In genomic region chr15:96698658-96699448, GRCm38 (mm10) we compare ENCODE assay signal across 8 mouse cellular contexts. TPM values are rescaled to one million over a fixed set of nuclear protein-coding genes. Genes with fewer than 3 reads are reported as not detected.
DNase-seq lines count a peak whose midpoint lies in the region; ATAC-seq and TF ChIP-seq lines count a peak whose summit lies in the region.

No protein-coding gene starts in this region.

- intact Hi-C loops in heart, postnatal 25 days (cut with DNase I): loop anchor here (2.0 kb wide), 1 partner anchor 50 kb away; no protein-coding TSS in a partner anchor

- DNase-seq in G1E (ENCODE audit: low spot score): peak; percentile 93
- DNase-seq in cerebellum, adult 18-20 months: peak; percentile 87 to 92
- DNase-seq in heart, postnatal 25 days (ENCODE audit: low spot score): peak; percentile 79
- peak; percentile 80 to 88 for DNase-seq in layer of hippocampus, adult 18-20 months (ENCODE audit: low spot score in 2 of 2)
- DNase-seq in lung, adult 2 months: peak; percentile 87
- DNase-seq in testis, postnatal 10 days (ENCODE audit: low spot score): peak; percentile 93

- H3K9ac ChIP-seq in forebrain, embryonic 16.5 days (replicated peaks; ENCODE audit: low read depth, low read length): peak overlapping the region; percentile 100
- H3K9ac ChIP-seq in neural tube, embryonic 15.5 days (replicated peaks): peak overlapping the region; percentile 90

- H3K4me2 ChIP-seq in forebrain, embryonic 16.5 days (ENCODE audit: low read length): peak overlapping the region; percentile 69
- peak overlapping the region; percentile 77 for H3K4me2 ChIP-seq in neural tube, embryonic 15.5 days

- WGBS in forebrain, embryonic 16.5 days: under 1% methylated on average over 81 of the region's 101 CpGs
- WGBS in lung, adult 2 months: under 1% methylated on average over 94 of the region's 101 CpGs
- WGBS in neural tube, embryonic 15.5 days: under 1% methylated on average over 88 of the region's 101 CpGs

- H3K27me3 ChIP-seq in G1E (ENCODE audit: insufficient read depth, low read length): peaks cover 8% of the 10 kb centered on the region
- no peaks in the 10 kb centered on the region for H3K27me3 ChIP-seq in forebrain, embryonic 16.5 days (replicated peaks; ENCODE audit: control insufficient read depth, insufficient read depth, low read length)
- no peaks in the 10 kb centered on the region for H3K27me3 ChIP-seq in neural tube, embryonic 15.5 days (replicated peaks)

- H3K27ac ChIP-seq in forebrain, embryonic 16.5 days (ENCODE audit: low read length): peak overlapping the region; percentile 100
- peak overlapping the region; percentile 99 for H3K27ac ChIP-seq in neural tube, embryonic 15.5 days (replicated peaks)

- H3K4me3 ChIP-seq in G1E (ENCODE audit: low read depth, low read length): peak overlapping the region; percentile 85
- H3K4me3 ChIP-seq in forebrain, embryonic 16.5 days (replicated peaks; ENCODE audit: low read length): peak overlapping the region; percentile 90
- peak overlapping the region; percentile 97 for H3K4me3 ChIP-seq in lung, adult 2 months (replicated peaks; ENCODE audit: extremely low read depth, low read depth, low read length)
- peak overlapping the region; percentile 68 for H3K4me3 ChIP-seq in neural tube, embryonic 15.5 days (replicated peaks)

- H3K4me1 ChIP-seq in G1E (ENCODE audit: insufficient read depth, low read depth, low read length): peaks cover 34% of the 10 kb centered on the region
- H3K4me1 ChIP-seq in forebrain, embryonic 16.5 days (replicated peaks; ENCODE audit: control insufficient read depth, insufficient read depth, low read length): peaks cover 36% of the 10 kb centered on the region
- peaks cover 9% of the 10 kb centered on the region; the same call in 1 of the 2 replicates for H3K4me1 ChIP-seq in lung, adult 2 months (ENCODE audit: control insufficient read depth, insufficient read depth, low read length)
- peaks cover 50% of the 10 kb centered on the region for H3K4me1 ChIP-seq in neural tube, embryonic 15.5 days

- peak; percentile 16; the same call in 1 of the 2 replicates for ATAC-seq in G1E (ENCODE audit: extremely low read depth, insufficient number of reproducible peaks, low FRiP score, poor library complexity, severe bottlenecking)
- ATAC-seq in forebrain, embryonic 16.5 days: peak; percentile 85
- peak; percentile 84 for ATAC-seq in neural tube, embryonic 15.5 days (ENCODE audit: low FRiP score)

- TF ChIP-seq POLR2A in lung, adult 2 months (IDR thresholded peaks at IDR 0.05; ENCODE audit: borderline replicate concordance, extremely low read depth, low read depth, low read length): peak; percentile 79; the same call in 1 of the 2 replicates

- peaks cover 42% of the 10 kb centered on the region for H3K36me3 ChIP-seq in G1E (replicated peaks)
- peaks cover 17% of the 10 kb centered on the region for H3K36me3 ChIP-seq in forebrain, embryonic 16.5 days (ENCODE audit: control insufficient read depth, insufficient read depth)
- H3K36me3 ChIP-seq in neural tube, embryonic 15.5 days: peaks cover 25% of the 10 kb centered on the region

- no peaks in the 10 kb centered on the region for H3K9me3 ChIP-seq in G1E (replicated peaks)
- no peaks in the 10 kb centered on the region for H3K9me3 ChIP-seq in forebrain, embryonic 16.5 days (ENCODE audit: control insufficient read depth, low read length)
- H3K9me3 ChIP-seq in neural tube, embryonic 15.5 days (replicated peaks): no peaks in the 10 kb centered on the region

- no peak for TF ChIP-seq CTCF in G1E (IDR thresholded peaks at IDR 0.05; ENCODE audit: low read depth, low read length)
- TF ChIP-seq CTCF in lung, adult 2 months (IDR thresholded peaks at IDR 0.05; ENCODE audit: insufficient read depth, low read length): no peak

RNA-seq across cellular contexts. Expression of gene Slc38a2, which starts 0.7 kb away (rescaled TPM):
- total RNA-seq in G1E (2014; fragmentation: Nextera tagmentation) (139 and 146 TPM in 2 replicates), G1E (2017) (82.9 and 104 TPM in 2 replicates)
- 23.6 and 24.1 TPM in 2 replicates for polyA plus RNA-seq in G1E (2012)
- 161 and 200 TPM in 2 replicates for polyA plus RNA-seq in forebrain, embryonic 16.5 days (2015; fragmentation: Nextera tagmentation; extraction: Ambion mirVana)
- total RNA-seq in heart, postnatal 25 days (2021): 100 to 1,000 TPM; 230 to 253 TPM
- total RNA-seq in layer of hippocampus, adult 18-20 months (2021): 10 to 100 TPM; 85.1 to 88.2 TPM
- polyA plus RNA-seq in lung, adult 2 months (2012; rRNA removed): 23.0 and 37.9 TPM in 2 replicates
- 89.3 and 93.9 TPM in 2 replicates for polyA plus RNA-seq in neural tube, embryonic 15.5 days (2015; fragmentation: Nextera tagmentation; extraction: Ambion mirVana)

RNA-seq across cellular contexts. Expression of gene Slc38a1, which starts 56.1 kb away (rescaled TPM):
- total RNA-seq in G1E (2014; fragmentation: Nextera tagmentation): not detected in 2 replicates
- 0.17 and 0.55 TPM in 2 replicates for total RNA-seq in G1E (2017)
- polyA plus RNA-seq in G1E (2012): 0.01 TPM in 1 of 2 replicates, not detected in the other
- 154 and 158 TPM in 2 replicates for polyA plus RNA-seq in forebrain, embryonic 16.5 days (2015; fragmentation: Nextera tagmentation; extraction: Ambion mirVana)
- total RNA-seq in heart, postnatal 25 days (2021): 10 to 100 TPM; 17.0 to 21.2 TPM
- 10 to 100 TPM; 77.6 to 84.1 TPM for total RNA-seq in layer of hippocampus, adult 18-20 months (2021)
- polyA plus RNA-seq in lung, adult 2 months (2012; rRNA removed): 17.6 and 19.9 TPM in 2 replicates
- 127 and 134 TPM in 2 replicates for polyA plus RNA-seq in neural tube, embryonic 15.5 days (2015; fragmentation: Nextera tagmentation; extraction: Ambion mirVana)

Comparison
In these comparisons a context has a peak if more than half of its experiments do, and no peak if none do; other contexts are left out.
1. Peak in every context shown above with its lines: DNase-seq, ATAC-seq, H3K4me3 ChIP-seq and H3K27ac ChIP-seq.
2. ATAC-seq: peak in every context shown above with its lines; median percentile 85 in forebrain, embryonic 16.5 days; 84 in neural tube, embryonic 15.5 days; 16 in G1E.
3. RNA of gene Slc38a1, which starts 56.1 kb away (polyA plus RNA-seq): 154 to 158 TPM in forebrain, embryonic 16.5 days, 127 to 134 TPM in neural tube, embryonic 15.5 days and 17.6 to 19.9 TPM in lung, adult 2 months; 0.01 TPM in G1E; every median in the first group is over 10 times any median in the second.